Mouse (Mus musculus) forebrain, embryonic 12.5 days (tissue): ENCODE measurements around the gene Mpp3. TPM values are rescaled to one million over a fixed set of nuclear protein-coding genes. Genes with fewer than 3 reads are reported as not detected.

Experiments used
- ATAC-seq: fragments of 200-750 bp; cut with Nextera tagmentation; 2 replicates; pipeline ENCODE4 v1.8.0; 2017; ENCODE audit warnings: moderate TSS enrichment; ENCODE audit not compliant: low FRiP score
- H3K27ac ChIP-seq: fragments of 300-500 bp; sonication (generic); 2 replicates; pipeline ENCODE4 v1.5.1; 2016; ENCODE audit warnings: mild to moderate bottlenecking
- H3K27me3 ChIP-seq: fragments of 300-500 bp; sonication (generic); 2 replicates; pipeline ENCODE4 v1.6.1; 2016; ENCODE audit warnings: mild to moderate bottlenecking
- H3K36me3 ChIP-seq: fragments of 300-500 bp; sonication (generic); replicated peaks from 2 replicates; pipeline ENCODE4 v1.6.1; 2016; ENCODE audit warnings: mild to moderate bottlenecking
- H3K4me1 ChIP-seq: fragments of 300-500 bp; sonication (generic); 2 replicates; pipeline ENCODE4 v1.6.1; 2016
- H3K4me2 ChIP-seq: fragments of 300-500 bp; sonication (generic); 2 replicates; pipeline ENCODE4 v1.6.1; 2016; ENCODE audit warnings: mild to moderate bottlenecking, moderate library complexity
- H3K4me3 ChIP-seq: fragments of 300-500 bp; sonication (generic); replicated peaks from 2 replicates; pipeline ENCODE4 v1.5.1; 2016; ENCODE audit warnings: mild to moderate bottlenecking
- H3K9ac ChIP-seq: fragments of 300-500 bp; sonication (generic); 2 replicates; pipeline ENCODE4 v1.6.1; 2016; ENCODE audit warnings: mild to moderate bottlenecking
- H3K9me3 ChIP-seq: fragments of 300-500 bp; sonication (generic); 2 replicates; pipeline ENCODE4 v1.6.1; 2016
- WGBS: fragments of 180-500 bp; shearing (Covaris S2); methylation state at CpG from one replicate; pipeline ENCODE4 v1.1.7; 2016; 5-methylcytosine and 5-hydroxymethylcytosine counted together
- polyA plus RNA-seq: library from polyadenylated mRNA; unstranded; fragments of >200 nt; fragmentation: Nextera tagmentation; extraction: Ambion mirVana; gene quantifications from 2 replicates; pipeline ENCODE4 v1.2.1, GENCODE M21; 2016

Gene Mpp3
- polyA plus RNA-seq, 1 experiment from 2014 or later, result 35.7 TPM

- Histone ChIP-seq H3K9me3 (no peaks in the 10 kb centered on the region), H3K27ac (no peak overlapping the region), H3K4me3 (no peak overlapping the region), H3K36me3 (peaks cover 26% of the 10 kb centered on the region), H3K9ac (0 out of 2 replicates have a peak overlapping the region, but pooled peaks have one; percentile 85), H3K4me1 (peaks cover 38% of the 10 kb centered on the region), H3K27me3 (no peaks in the 10 kb centered on the region), H3K4me2 (no peak overlapping the region)
- 90% methylated on average over 6 of the region's 6 CpGs for WGBS
- ATAC-seq, result no peak
These were observed 4.0 kb downstream of the Mpp3 start for GRCm38 (mm10) chr11:102024084-102024758.

GRCm38 (mm10) chr11:102023406-102023805 is 4.9 kb downstream of the Mpp3 start:
- H3K9ac ChIP-seq, result no peak overlapping the region
- H3K9me3 ChIP-seq, result no peaks in the 10 kb centered on the region
- H3K27me3 ChIP-seq, result no peaks in the 10 kb centered on the region
- 87% methylated on average over 13 of the region's 13 CpGs for WGBS
- no peak overlapping the region; the same call in 1 of the 2 replicates for H3K27ac ChIP-seq
- H3K4me3 ChIP-seq, result no peak overlapping the region
- no peak for ATAC-seq
- H3K4me1 ChIP-seq, result peaks cover 38% of the 10 kb centered on the region
- H3K4me2 ChIP-seq, result no peak overlapping the region
- H3K36me3 ChIP-seq, result peaks cover 33% of the 10 kb centered on the region

GRCm38 (mm10) chr11:102021196-102021595 is 7.1 kb downstream of the Mpp3 start:
- 83% methylated on average over 5 of the region's 5 CpGs for WGBS
- no peak overlapping the region for H3K4me2 ChIP-seq
- 0 out of 2 replicates have a peak overlapping the region, but pooled peaks have one; percentile 46 for H3K27ac ChIP-seq
- H3K4me1 ChIP-seq, result peaks cover 23% of the 10 kb centered on the region
- H3K36me3 ChIP-seq, result peaks cover 53% of the 10 kb centered on the region
- H3K27me3 ChIP-seq, result no peaks in the 10 kb centered on the region
- H3K9me3 ChIP-seq, result no peaks in the 10 kb centered on the region
- ATAC-seq, result no peak
- H3K4me3 ChIP-seq, result no peak overlapping the region
- no peak overlapping the region for H3K9ac ChIP-seq

- H3K4me2 ChIP-seq, result no peak overlapping the region
- no peak overlapping the region for H3K27ac ChIP-seq
- peaks cover 8% of the 10 kb centered on the region for H3K4me1 ChIP-seq
- no peak overlapping the region for H3K9ac ChIP-seq
- peaks cover 65% of the 10 kb centered on the region for H3K36me3 ChIP-seq
- H3K9me3 ChIP-seq, result no peaks in the 10 kb centered on the region
- no peaks in the 10 kb centered on the region for H3K27me3 ChIP-seq
- no peak overlapping the region for H3K4me3 ChIP-seq
- WGBS, result 63% methylated on average over 9 of the region's 9 CpGs
- no peak for ATAC-seq
These were observed 8.5 kb downstream of the Mpp3 start for GRCm38 (mm10) chr11:102019736-102020135.

GRCm38 (mm10) chr11:102016136-102016535 is 12.1 kb downstream of the Mpp3 start:
- H3K36me3 ChIP-seq, result peaks cover 71% of the 10 kb centered on the region
- WGBS, result 94% methylated on average over 1 of the region's 1 CpGs

GRCm38 (mm10) chr11:102015472-102015871 is 12.8 kb downstream of the Mpp3 start:
- H3K4me2 ChIP-seq, result no peak overlapping the region
- no peak overlapping the region for H3K27ac ChIP-seq
- 71% methylated on average over 6 of the region's 6 CpGs for WGBS
- peaks cover 13% of the 10 kb centered on the region for H3K4me1 ChIP-seq
- no peak overlapping the region for H3K4me3 ChIP-seq
- H3K9ac ChIP-seq, result no peak overlapping the region
- H3K9me3 ChIP-seq, result no peaks in the 10 kb centered on the region
- ATAC-seq, result no peak
- peaks cover 76% of the 10 kb centered on the region for H3K36me3 ChIP-seq
- H3K27me3 ChIP-seq, result no peaks in the 10 kb centered on the region

More at GRCm38 (mm10) chr11:102016136-102016535, 12.1 kb downstream of the Mpp3 start:
- no peaks in the 10 kb centered on the region for H3K27me3 ChIP-seq
- no peak overlapping the region for H3K4me2 ChIP-seq
- no peak overlapping the region for H3K9ac ChIP-seq
- H3K4me1 ChIP-seq, result peaks cover 7% of the 10 kb centered on the region
- no peaks in the 10 kb centered on the region for H3K9me3 ChIP-seq
- ATAC-seq, result no peak
- no peak overlapping the region for H3K4me3 ChIP-seq
- no peak overlapping the region for H3K27ac ChIP-seq

GRCm38 (mm10) chr11:102013201-102013600 is 15.1 kb downstream of the Mpp3 start:
- WGBS, result 91% methylated on average over 8 of the region's 8 CpGs
- no peak for ATAC-seq
- Histone ChIP-seq H3K9ac (no peak overlapping the region), H3K4me1 (peaks cover 21% of the 10 kb centered on the region), H3K4me2 (no peak overlapping the region), H3K9me3 (no peaks in the 10 kb centered on the region), H3K36me3 (peaks cover 81% of the 10 kb centered on the region), H3K27me3 (no peaks in the 10 kb centered on the region), H3K4me3 (no peak overlapping the region), H3K27ac (no peak overlapping the region)

GRCm38 (mm10) chr11:102011510-102011909 is 16.8 kb downstream of the Mpp3 start:
- H3K9me3 ChIP-seq, result no peaks in the 10 kb centered on the region
- WGBS, result 80% methylated on average over 8 of the region's 8 CpGs
- H3K4me2 ChIP-seq, result no peak overlapping the region
- ATAC-seq, result no peak
- H3K4me3 ChIP-seq, result no peak overlapping the region
- H3K27ac ChIP-seq, result no peak overlapping the region
- no peaks in the 10 kb centered on the region for H3K27me3 ChIP-seq
- H3K4me1 ChIP-seq, result peaks cover 24% of the 10 kb centered on the region
- H3K36me3 ChIP-seq, result peaks cover 80% of the 10 kb centered on the region
- H3K9ac ChIP-seq, result no peak overlapping the region

- no peaks in the 10 kb centered on the region for H3K9me3 ChIP-seq
- 35% methylated on average over 13 of the region's 13 CpGs for WGBS
- ATAC-seq, result peak; percentile 87
- H3K4me2 ChIP-seq, result no peak overlapping the region
- peaks cover 30% of the 10 kb centered on the region for H3K4me1 ChIP-seq
- peaks cover 80% of the 10 kb centered on the region for H3K36me3 ChIP-seq
- no peaks in the 10 kb centered on the region for H3K27me3 ChIP-seq
- no peak overlapping the region for H3K4me3 ChIP-seq
- H3K27ac ChIP-seq, result peak overlapping the region; percentile 92
- peak overlapping the region; percentile 21; the same call in 1 of the 2 replicates for H3K9ac ChIP-seq
These were observed 18.1 kb downstream of the Mpp3 start for GRCm38 (mm10) chr11:102010140-102010539.

GRCm38 (mm10) chr11:102008954-102009637 is 19.2 kb downstream of the Mpp3 start:
- Histone ChIP-seq H3K9me3 (no peaks in the 10 kb centered on the region), H3K9ac (no peak overlapping the region), H3K4me1 (peaks cover 30% of the 10 kb centered on the region), H3K36me3 (peaks cover 81% of the 10 kb centered on the region), H3K27ac (peak overlapping the region; percentile 92), H3K27me3 (no peaks in the 10 kb centered on the region), H3K4me2 (no peak overlapping the region), H3K4me3 (no peak overlapping the region)
- WGBS, result 89% methylated on average over 15 of the region's 15 CpGs
- ATAC-seq, result no peak

- Histone ChIP-seq H3K27me3 (no peaks in the 10 kb centered on the region), H3K4me2 (no peak overlapping the region), H3K9me3 (no peaks in the 10 kb centered on the region), H3K9ac (no peak overlapping the region), H3K4me3 (no peak overlapping the region), H3K4me1 (peaks cover 30% of the 10 kb centered on the region), H3K36me3 (peaks cover 80% of the 10 kb centered on the region), H3K27ac (no peak overlapping the region)
- WGBS, result 98% methylated on average over 8 of the region's 8 CpGs
- ATAC-seq, result no peak
These were observed 19.9 kb downstream of the Mpp3 start for GRCm38 (mm10) chr11:102008372-102008771.

GRCm38 (mm10) chr11:102006688-102007087 is 21.6 kb downstream of the Mpp3 start:
- Histone ChIP-seq H3K9ac (0 out of 2 replicates have a peak overlapping the region, but pooled peaks have one; percentile 36), H3K9me3 (no peaks in the 10 kb centered on the region), H3K27ac (peak overlapping the region; percentile 46; the same call in 1 of the 2 replicates), H3K27me3 (no peaks in the 10 kb centered on the region), H3K4me3 (no peak overlapping the region), H3K4me1 (peaks cover 30% of the 10 kb centered on the region), H3K4me2 (no peak overlapping the region), H3K36me3 (peaks cover 74% of the 10 kb centered on the region)
- no peak for ATAC-seq
- WGBS, result 89% methylated on average over 5 of the region's 5 CpGs
